Mouse (Mus musculus): Measurements from ENCODE around the gene Esrrg. TPM values are rescaled to one million over a fixed set of nuclear protein-coding genes. Genes with fewer than 3 reads are reported as not detected.

The Esrrg gene
- polyA plus RNA-seq, 1 experiment = 42.5 TPM

- H3K27ac ChIP-seq (ENCODE audit: insufficient read depth, low read length) = no peak overlapping the region
- TF ChIP-seq CTCF (IDR thresholded peaks at IDR 0.05; ENCODE audit: borderline replicate concordance, insufficient read depth, low read depth, low read length) = no peak
- TF ChIP-seq POLR2A (IDR thresholded peaks at IDR 0.05; ENCODE audit: borderline replicate concordance, insufficient read depth, low read length) = no peak
- no peaks in the 10 kb centered on the region for H3K27me3 ChIP-seq (ENCODE audit: control insufficient read depth, insufficient read depth, low read length)
- no peaks in the 10 kb centered on the region; the same call in 1 of the 2 replicates for H3K4me1 ChIP-seq (ENCODE audit: control insufficient read depth, insufficient read depth, low read length)
- 96% methylated on average over 6 of the region's 6 CpGs for WGBS
- DNase-seq = no peak
- H3K4me3 ChIP-seq (replicated peaks; ENCODE audit: insufficient read depth, low read depth, low read length) = no peak overlapping the region
These were observed 61.2 kb downstream of the Esrrg start for GRCm38 (mm10) chr1:187669746-187670145.

- TF ChIP-seq POLR2A (IDR thresholded peaks at IDR 0.05; ENCODE audit: borderline replicate concordance, insufficient read depth, low read length) (no peak), CTCF (IDR thresholded peaks at IDR 0.05; ENCODE audit: borderline replicate concordance, insufficient read depth, low read depth, low read length) (no peak)
- Histone ChIP-seq H3K4me3 (replicated peaks; ENCODE audit: insufficient read depth, low read depth, low read length) (no peak overlapping the region), H3K27ac (ENCODE audit: insufficient read depth, low read length) (no peak overlapping the region), H3K4me1 (ENCODE audit: control insufficient read depth, insufficient read depth, low read length) (no peaks in the 10 kb centered on the region; the same call in 1 of the 2 replicates), H3K27me3 (ENCODE audit: control insufficient read depth, insufficient read depth, low read length) (no peaks in the 10 kb centered on the region)
- WGBS = 87% methylated on average over 5 of the region's 5 CpGs
- no peak for DNase-seq
These were observed 63.9 kb downstream of the Esrrg start for GRCm38 (mm10) chr1:187672446-187672845.

- no peak overlapping the region for H3K27ac ChIP-seq (ENCODE audit: insufficient read depth, low read length)
- TF ChIP-seq CTCF (IDR thresholded peaks at IDR 0.05; ENCODE audit: borderline replicate concordance, insufficient read depth, low read depth, low read length) (no peak), POLR2A (IDR thresholded peaks at IDR 0.05; ENCODE audit: borderline replicate concordance, insufficient read depth, low read length) (no peak)
- H3K4me1 ChIP-seq (ENCODE audit: control insufficient read depth, insufficient read depth, low read length) = no peaks in the 10 kb centered on the region
- 57% methylated on average over 10 of the region's 10 CpGs for WGBS
- H3K4me3 ChIP-seq (replicated peaks; ENCODE audit: insufficient read depth, low read depth, low read length) = no peak overlapping the region
- no peak for DNase-seq
- no peaks in the 10 kb centered on the region; the same call in 1 of the 2 replicates for H3K27me3 ChIP-seq (ENCODE audit: control insufficient read depth, insufficient read depth, low read length)
These were observed 66.2 kb downstream of the Esrrg start for GRCm38 (mm10) chr1:187674771-187675186.

- no peak overlapping the region for H3K27ac ChIP-seq (ENCODE audit: insufficient read depth, low read length)
- TF ChIP-seq POLR2A (IDR thresholded peaks at IDR 0.05; ENCODE audit: borderline replicate concordance, insufficient read depth, low read length) (no peak), CTCF (IDR thresholded peaks at IDR 0.05; ENCODE audit: borderline replicate concordance, insufficient read depth, low read depth, low read length) (no peak)
- WGBS = 79% methylated on average over 10 of the region's 10 CpGs
These were observed 68.0 kb downstream of the Esrrg start for GRCm38 (mm10) chr1:187676626-187677025.

GRCm38 (mm10) chr1:187679246-187679645, 70.7 kb downstream of the Esrrg start:
- no peak for DNase-seq
- no peak overlapping the region for H3K4me3 ChIP-seq (replicated peaks; ENCODE audit: insufficient read depth, low read depth, low read length)
- H3K4me1 ChIP-seq (ENCODE audit: control insufficient read depth, insufficient read depth, low read length) = 0 out of 2 replicates have a peak, but pooled peaks cover 3% of the 10 kb centered on the region
- 67% methylated on average over 1 of the region's 1 CpGs for whole genome bisulfite sequencing
- TF ChIP-seq POLR2A (IDR thresholded peaks at IDR 0.05; ENCODE audit: borderline replicate concordance, insufficient read depth, low read length) = no peak
- no peak for TF ChIP-seq CTCF (IDR thresholded peaks at IDR 0.05; ENCODE audit: borderline replicate concordance, insufficient read depth, low read depth, low read length)
- no peaks in the 10 kb centered on the region; the same call in 1 of the 2 replicates for H3K27me3 ChIP-seq (ENCODE audit: control insufficient read depth, insufficient read depth, low read length)
- no peak overlapping the region for H3K27ac ChIP-seq (ENCODE audit: insufficient read depth, low read length)

More at GRCm38 (mm10) chr1:187676626-187677025, 68.0 kb downstream of the Esrrg start:
- Histone ChIP-seq H3K4me3 (replicated peaks; ENCODE audit: insufficient read depth, low read depth, low read length) (no peak overlapping the region), H3K27me3 (ENCODE audit: control insufficient read depth, insufficient read depth, low read length) (no peaks in the 10 kb centered on the region; the same call in 1 of the 2 replicates), H3K4me1 (ENCODE audit: control insufficient read depth, insufficient read depth, low read length) (no peaks in the 10 kb centered on the region)
- no peak for DNase-seq

- Histone ChIP-seq H3K4me1 (ENCODE audit: control insufficient read depth, insufficient read depth, low read length) (peaks cover 3% of the 10 kb centered on the region; the same call in 1 of the 2 replicates), H3K4me3 (replicated peaks; ENCODE audit: insufficient read depth, low read depth, low read length) (no peak overlapping the region), H3K27me3 (ENCODE audit: control insufficient read depth, insufficient read depth, low read length) (no peaks in the 10 kb centered on the region), H3K27ac (ENCODE audit: insufficient read depth, low read length) (no peak overlapping the region)
- DNase-seq = peak in 1 of 2 experiments; percentile 17
- TF ChIP-seq POLR2A (IDR thresholded peaks at IDR 0.05; ENCODE audit: borderline replicate concordance, insufficient read depth, low read length) (no peak), CTCF (IDR thresholded peaks at IDR 0.05; ENCODE audit: borderline replicate concordance, insufficient read depth, low read depth, low read length) (no peak)
- WGBS = 71% methylated on average over 4 of the region's 4 CpGs
These were observed 75.9 kb downstream of the Esrrg start for GRCm38 (mm10) chr1:187684519-187684918.

- H3K4me3 ChIP-seq (replicated peaks; ENCODE audit: insufficient read depth, low read depth, low read length) = no peak overlapping the region
- TF ChIP-seq CTCF (IDR thresholded peaks at IDR 0.05; ENCODE audit: borderline replicate concordance, insufficient read depth, low read depth, low read length) (no peak), POLR2A (IDR thresholded peaks at IDR 0.05; ENCODE audit: borderline replicate concordance, insufficient read depth, low read length) (no peak)
- H3K27me3 ChIP-seq (ENCODE audit: control insufficient read depth, insufficient read depth, low read length) = no peaks in the 10 kb centered on the region
- no peaks in the 10 kb centered on the region; the same call in 1 of the 2 replicates for H3K4me1 ChIP-seq (ENCODE audit: control insufficient read depth, insufficient read depth, low read length)
- DNase-seq = no peak
- no peak overlapping the region for H3K27ac ChIP-seq (ENCODE audit: insufficient read depth, low read length)
- 50% methylated on average over 11 of the region's 11 CpGs for WGBS
These were observed 83.4 kb downstream of the Esrrg start for GRCm38 (mm10) chr1:187691846-187692525.

- no peak for DNase-seq
- no peak for TF ChIP-seq POLR2A (IDR thresholded peaks at IDR 0.05; ENCODE audit: borderline replicate concordance, insufficient read depth, low read length)
- no peak for TF ChIP-seq CTCF (IDR thresholded peaks at IDR 0.05; ENCODE audit: borderline replicate concordance, insufficient read depth, low read depth, low read length)
These were observed 86.3 kb downstream of the Esrrg start for GRCm38 (mm10) chr1:187694865-187695264.

More at GRCm38 (mm10) chr1:187694865-187695264, 86.3 kb downstream of the Esrrg start:
- no peak overlapping the region for H3K4me3 ChIP-seq (replicated peaks; ENCODE audit: insufficient read depth, low read depth, low read length)
- H3K27ac ChIP-seq (ENCODE audit: insufficient read depth, low read length) = no peak overlapping the region
- 31% methylated on average over 4 of the region's 4 CpGs for WGBS
- no peaks in the 10 kb centered on the region for H3K4me1 ChIP-seq (ENCODE audit: control insufficient read depth, insufficient read depth, low read length)
- H3K27me3 ChIP-seq (ENCODE audit: control insufficient read depth, insufficient read depth, low read length) = no peaks in the 10 kb centered on the region

Measured in cerebellum, adult 2 months (tissue).